Mouse (Mus musculus): ENCODE results near the gene Coa4. TPM values are rescaled to one million over a fixed set of nuclear protein-coding genes. Genes with fewer than 3 reads are reported as not detected.

Gene Coa4
- polyA plus RNA-seq, 1 experiment from 2014 or later: 17.2 TPM

DNA sequence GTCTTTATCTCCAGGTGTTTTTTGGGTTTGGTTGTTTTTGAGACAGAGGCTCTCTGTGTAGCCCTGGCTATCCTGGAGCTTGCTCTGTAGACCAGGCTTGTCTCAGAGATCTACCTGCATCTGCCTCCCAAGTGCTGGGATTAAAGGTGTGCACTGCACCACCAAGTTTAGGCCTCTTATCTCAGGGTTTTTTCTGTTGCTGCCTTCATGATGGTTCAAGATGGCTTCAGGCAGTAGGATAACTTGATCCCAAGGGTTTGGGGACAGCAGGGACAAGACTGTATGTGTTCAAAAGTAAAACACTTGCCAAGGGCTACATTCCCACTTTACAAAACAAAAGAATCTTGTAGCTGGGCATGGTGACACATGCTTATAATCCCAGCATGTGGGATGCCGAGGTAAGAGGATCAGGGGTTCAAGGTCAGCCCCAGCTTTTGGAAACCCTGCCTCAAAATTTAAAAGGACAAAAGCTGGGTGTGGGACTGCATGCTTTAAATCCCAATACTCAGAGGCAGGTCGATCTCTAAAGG lies 35.0 kb upstream of the Coa4 start:
- no peaks in the 10 kb centered on the region for H3K27me3 ChIP-seq (ENCODE audit: control insufficient read depth, insufficient read depth, low read depth, low read length)
- H3K27ac ChIP-seq (ENCODE audit: low read length): no peak overlapping the region
- no peak for ATAC-seq
- H3K36me3 ChIP-seq (ENCODE audit: control insufficient read depth, insufficient read depth, low read length): no peaks in the 10 kb centered on the region
- no peaks in the 10 kb centered on the region for H3K4me1 ChIP-seq (ENCODE audit: control insufficient read depth, insufficient read depth, low read length)
- H3K9ac ChIP-seq (ENCODE audit: low read depth, low read length): no peak overlapping the region
- H3K4me2 ChIP-seq (ENCODE audit: low read length): no peak overlapping the region
- WGBS: 46% methylated on average over 2 of the region's 2 CpGs
- H3K9me3 ChIP-seq (replicated peaks; ENCODE audit: control insufficient read depth, low read length, poor library complexity, severe bottlenecking): no peaks in the 10 kb centered on the region
- H3K4me3 ChIP-seq (ENCODE audit: low read depth, low read length): no peak overlapping the region

DNA sequence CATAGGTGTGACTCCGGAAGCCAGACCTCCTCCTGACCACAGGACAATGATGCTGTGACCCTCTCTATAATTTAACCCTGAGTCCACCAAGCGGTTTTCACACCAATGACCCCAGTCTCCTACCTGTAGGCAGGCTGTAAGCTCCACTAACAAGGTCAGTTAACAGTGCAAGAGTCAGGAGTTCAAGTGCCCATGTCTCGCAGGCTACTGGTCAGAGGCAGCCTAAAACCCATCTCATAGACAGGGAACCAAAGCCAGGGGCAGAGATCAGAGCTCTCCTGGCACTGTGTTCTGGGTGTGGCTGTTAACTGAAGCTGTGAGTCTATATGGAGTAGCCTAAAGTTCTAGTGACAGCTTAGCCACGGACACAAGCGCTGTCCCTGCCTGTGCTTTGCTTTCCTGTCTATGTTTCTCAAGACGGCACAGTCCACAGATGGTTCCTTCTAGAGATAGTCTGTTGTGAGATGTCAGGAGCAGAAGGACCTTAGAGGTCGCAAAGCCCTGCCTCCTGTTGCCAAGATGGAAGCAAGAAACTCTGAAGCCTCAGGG lies 34.4 kb upstream of the Coa4 start:
- Histone ChIP-seq H3K27ac (ENCODE audit: low read length) (no peak overlapping the region), H3K36me3 (ENCODE audit: control insufficient read depth, insufficient read depth, low read length) (no peaks in the 10 kb centered on the region), H3K27me3 (ENCODE audit: control insufficient read depth, insufficient read depth, low read depth, low read length) (no peaks in the 10 kb centered on the region), H3K9me3 (replicated peaks; ENCODE audit: control insufficient read depth, low read length, poor library complexity, severe bottlenecking) (no peaks in the 10 kb centered on the region), H3K4me1 (ENCODE audit: control insufficient read depth, insufficient read depth, low read length) (no peaks in the 10 kb centered on the region), H3K4me2 (ENCODE audit: low read length) (no peak overlapping the region), H3K9ac (ENCODE audit: low read depth, low read length) (no peak overlapping the region), H3K4me3 (ENCODE audit: low read depth, low read length) (no peak overlapping the region)
- 85% methylated on average over 7 of the region's 7 CpGs for WGBS
- ATAC-seq: no peak

DNA sequence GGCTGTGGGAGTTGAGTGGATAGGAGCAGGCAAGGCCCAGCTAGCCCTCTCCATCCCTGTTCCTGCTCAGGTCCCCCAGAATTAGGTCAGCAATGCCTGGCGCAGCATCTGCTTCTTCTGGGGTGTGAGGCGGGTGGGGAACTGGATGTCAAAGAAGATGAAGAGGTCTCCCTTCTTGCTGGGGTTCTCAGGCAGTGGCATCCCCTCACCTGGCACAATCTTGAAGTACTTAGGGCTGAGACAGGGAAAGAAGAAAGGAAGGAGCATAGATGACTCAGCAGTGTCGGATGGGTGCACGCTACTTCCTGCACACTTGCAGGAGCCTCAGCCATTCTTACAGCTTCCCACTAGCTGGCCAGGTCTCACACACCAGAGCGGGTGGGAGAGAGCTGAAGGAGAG lies 33.8 kb upstream of the Coa4 start:
- no peaks in the 10 kb centered on the region for H3K36me3 ChIP-seq (ENCODE audit: control insufficient read depth, insufficient read depth, low read length)
- no peak overlapping the region for H3K9ac ChIP-seq (ENCODE audit: low read depth, low read length)
- no peak for ATAC-seq
- 96% methylated on average over 5 of the region's 5 CpGs for WGBS
- H3K4me3 ChIP-seq (ENCODE audit: low read depth, low read length): no peak overlapping the region
- no peaks in the 10 kb centered on the region for H3K27me3 ChIP-seq (ENCODE audit: control insufficient read depth, insufficient read depth, low read depth, low read length)
- no peak overlapping the region for H3K27ac ChIP-seq (ENCODE audit: low read length)
- no peaks in the 10 kb centered on the region for H3K4me1 ChIP-seq (ENCODE audit: control insufficient read depth, insufficient read depth, low read length)
- no peaks in the 10 kb centered on the region for H3K9me3 ChIP-seq (replicated peaks; ENCODE audit: control insufficient read depth, low read length, poor library complexity, severe bottlenecking)
- no peak overlapping the region for H3K4me2 ChIP-seq (ENCODE audit: low read length)

DNA sequence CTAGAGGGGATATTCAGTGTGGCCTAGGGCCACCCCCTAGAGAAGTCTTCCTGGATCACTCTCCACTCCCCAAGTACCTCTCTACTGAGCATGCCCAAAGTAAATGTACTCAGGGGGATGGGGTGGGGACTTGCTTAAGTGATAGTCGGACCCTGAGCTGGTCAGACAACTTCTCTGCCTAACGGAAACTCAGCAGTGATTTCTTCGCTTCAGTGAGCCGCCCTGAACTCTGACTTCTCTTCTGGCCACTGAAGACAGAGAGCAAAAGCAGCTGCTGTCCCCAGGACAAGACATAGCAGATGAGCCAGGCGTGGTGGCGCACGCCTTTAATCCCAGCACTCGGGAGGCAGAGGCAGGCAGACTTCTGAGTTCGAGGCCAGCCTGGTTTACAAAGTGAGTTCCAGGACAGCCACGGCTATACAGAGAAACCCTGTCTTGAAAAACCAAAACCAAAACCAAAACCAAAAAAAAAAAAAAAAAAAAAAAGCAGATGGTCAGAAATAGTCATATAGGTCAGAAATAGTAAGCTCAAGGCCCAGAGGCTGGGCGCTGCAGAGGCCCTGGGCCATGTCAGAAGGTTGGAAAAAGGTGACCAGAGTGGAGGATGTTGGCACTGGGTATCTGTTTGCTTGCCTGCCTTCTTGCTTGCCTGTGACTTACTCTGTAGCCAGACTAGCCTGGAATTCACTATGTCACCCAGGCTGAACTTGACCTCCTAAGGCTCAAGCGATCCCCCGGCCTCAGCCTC lies 32.0 kb upstream of the Coa4 start:
- WGBS: 86% methylated on average over 13 of the region's 13 CpGs
- no peaks in the 10 kb centered on the region for H3K4me1 ChIP-seq (ENCODE audit: control insufficient read depth, insufficient read depth, low read length)
- no peak overlapping the region for H3K27ac ChIP-seq (ENCODE audit: low read length)
- no peak overlapping the region for H3K4me3 ChIP-seq (ENCODE audit: low read depth, low read length)
- no peak overlapping the region for H3K9ac ChIP-seq (ENCODE audit: low read depth, low read length)
- H3K27me3 ChIP-seq (ENCODE audit: control insufficient read depth, insufficient read depth, low read depth, low read length): no peaks in the 10 kb centered on the region
- no peaks in the 10 kb centered on the region for H3K9me3 ChIP-seq (replicated peaks; ENCODE audit: control insufficient read depth, low read length, poor library complexity, severe bottlenecking)
- no peak overlapping the region for H3K4me2 ChIP-seq (ENCODE audit: low read length)
- H3K36me3 ChIP-seq (ENCODE audit: control insufficient read depth, insufficient read depth, low read length): no peaks in the 10 kb centered on the region
- no peak for ATAC-seq

DNA sequence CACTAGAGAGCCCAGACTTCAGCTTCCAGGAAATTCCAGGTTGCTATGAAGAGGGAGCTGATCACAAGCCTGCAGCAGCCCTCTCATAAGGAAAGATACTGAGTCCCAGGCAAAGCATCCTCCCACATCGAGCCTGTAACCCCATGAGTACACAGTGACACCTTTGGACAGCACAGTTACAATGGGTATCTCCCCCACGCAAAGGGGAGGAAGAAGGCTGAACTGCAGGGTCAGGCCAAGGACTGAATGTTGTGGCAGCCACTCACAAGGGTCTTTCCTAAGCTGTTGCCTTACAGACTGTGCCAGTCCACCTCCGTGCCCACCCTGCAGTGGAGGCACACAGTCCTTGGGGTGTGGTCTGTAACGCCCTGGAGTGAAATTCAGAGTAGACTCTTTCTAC lies 30.4 kb upstream of the Coa4 start:
- Histone ChIP-seq H3K9ac (ENCODE audit: low read depth, low read length) (no peak overlapping the region), H3K27me3 (ENCODE audit: control insufficient read depth, insufficient read depth, low read depth, low read length) (no peaks in the 10 kb centered on the region), H3K4me2 (ENCODE audit: low read length) (no peak overlapping the region), H3K27ac (ENCODE audit: low read length) (no peak overlapping the region), H3K4me1 (ENCODE audit: control insufficient read depth, insufficient read depth, low read length) (no peaks in the 10 kb centered on the region), H3K4me3 (ENCODE audit: low read depth, low read length) (no peak overlapping the region), H3K9me3 (replicated peaks; ENCODE audit: control insufficient read depth, low read length, poor library complexity, severe bottlenecking) (no peaks in the 10 kb centered on the region), H3K36me3 (ENCODE audit: control insufficient read depth, insufficient read depth, low read length) (no peaks in the 10 kb centered on the region)
- ATAC-seq: no peak
- 78% methylated on average over 4 of the region's 4 CpGs for WGBS

DNA sequence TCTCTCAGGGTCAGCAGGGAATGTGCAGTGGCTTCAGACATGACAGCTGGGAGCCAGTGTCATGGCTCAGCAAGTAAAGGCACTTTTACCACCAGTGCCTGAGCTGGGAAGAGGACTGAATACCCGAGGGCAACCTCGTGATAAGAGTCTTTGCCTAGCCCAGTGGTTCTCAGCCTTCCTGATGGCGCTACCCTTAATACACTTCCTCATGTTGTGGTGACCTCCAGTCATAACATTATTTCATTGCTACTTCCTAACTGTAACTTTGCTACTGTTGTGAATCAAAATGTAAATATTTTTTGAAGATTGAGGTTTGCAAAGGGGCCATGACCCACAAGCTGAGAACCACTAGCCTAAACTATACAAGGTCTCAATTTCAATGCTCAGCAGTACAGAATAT lies 28.2 kb upstream of the Coa4 start:
- no peaks in the 10 kb centered on the region for H3K27me3 ChIP-seq (ENCODE audit: control insufficient read depth, insufficient read depth, low read depth, low read length)
- WGBS: 87% methylated on average over 3 of the region's 3 CpGs
- H3K36me3 ChIP-seq (ENCODE audit: control insufficient read depth, insufficient read depth, low read length): no peaks in the 10 kb centered on the region
- H3K4me1 ChIP-seq (ENCODE audit: control insufficient read depth, insufficient read depth, low read length): no peaks in the 10 kb centered on the region
- H3K27ac ChIP-seq (ENCODE audit: low read length): no peak overlapping the region
- ATAC-seq: no peak
- no peak overlapping the region for H3K4me2 ChIP-seq (ENCODE audit: low read length)
- H3K9me3 ChIP-seq (replicated peaks; ENCODE audit: control insufficient read depth, low read length, poor library complexity, severe bottlenecking): no peaks in the 10 kb centered on the region
- H3K4me3 ChIP-seq (ENCODE audit: low read depth, low read length): no peak overlapping the region
- H3K9ac ChIP-seq (ENCODE audit: low read depth, low read length): no peak overlapping the region

DNA sequence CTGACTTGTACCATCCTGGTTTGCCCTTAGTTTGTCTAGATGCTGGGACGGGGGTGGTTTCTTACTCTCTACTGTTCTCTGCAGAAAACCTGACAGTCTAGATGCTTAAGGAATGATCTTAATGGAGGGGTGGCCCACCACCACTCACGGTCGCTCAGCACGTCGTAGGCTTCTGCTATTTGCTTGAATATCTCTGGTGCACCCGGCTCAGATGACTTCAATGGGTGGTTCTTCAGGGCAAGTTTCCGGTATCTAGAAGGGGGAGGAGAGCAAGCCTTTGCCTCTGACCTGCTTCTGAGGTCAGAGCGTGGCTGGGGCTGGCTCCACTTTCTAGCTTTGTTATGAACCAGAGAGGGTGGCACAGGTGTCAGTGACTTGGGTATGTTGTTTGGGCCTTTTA lies 25.3 kb upstream of the Coa4 start:
- no peaks in the 10 kb centered on the region for H3K4me1 ChIP-seq (ENCODE audit: control insufficient read depth, insufficient read depth, low read length)
- ATAC-seq: no peak
- no peak overlapping the region for H3K4me2 ChIP-seq (ENCODE audit: low read length)
- no peak overlapping the region for H3K4me3 ChIP-seq (ENCODE audit: low read depth, low read length)
- H3K9ac ChIP-seq (ENCODE audit: low read depth, low read length): no peak overlapping the region
- no peaks in the 10 kb centered on the region for H3K27me3 ChIP-seq (ENCODE audit: control insufficient read depth, insufficient read depth, low read depth, low read length)
- 86% methylated on average over 8 of the region's 8 CpGs for WGBS
- no peaks in the 10 kb centered on the region for H3K9me3 ChIP-seq (replicated peaks; ENCODE audit: control insufficient read depth, low read length, poor library complexity, severe bottlenecking)
- H3K36me3 ChIP-seq (ENCODE audit: control insufficient read depth, insufficient read depth, low read length): no peaks in the 10 kb centered on the region
- no peak overlapping the region for H3K27ac ChIP-seq (ENCODE audit: low read length)

DNA sequence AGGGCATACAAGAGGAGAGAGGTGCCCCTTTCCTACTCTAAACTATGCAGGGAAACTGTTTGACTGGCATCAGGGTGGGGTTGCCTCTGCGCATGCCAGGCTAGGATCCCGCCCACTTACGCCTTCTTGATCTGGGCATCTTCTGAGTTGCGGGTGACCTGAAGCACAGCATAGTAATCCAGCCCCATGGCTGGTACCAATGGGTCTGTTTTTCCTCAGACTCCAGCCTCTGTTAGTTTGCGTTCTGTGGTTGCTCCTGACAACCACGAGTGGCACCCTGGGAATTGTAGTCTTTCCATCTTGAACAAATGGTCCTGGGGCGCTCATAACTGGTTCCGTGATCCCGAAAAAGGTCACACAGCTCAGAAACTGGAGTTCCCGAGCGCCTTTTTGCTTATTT lies 22.3 kb upstream of the Coa4 start, which contains the start of gene Dnajb13:
Gene Dnajb13, minus strand, starts transcription at position 388 of the 400 bp plus-strand sequence.
- Histone ChIP-seq H3K9ac (ENCODE audit: low read depth, low read length) (no peak within 1 kb of the TSS), H3K4me2 (ENCODE audit: low read length) (peak within 1 kb of the TSS; percentile 1), H3K36me3 (ENCODE audit: control insufficient read depth, insufficient read depth, low read length) (no peaks in the 10 kb centered on the region), H3K4me1 (ENCODE audit: control insufficient read depth, insufficient read depth, low read length) (no peaks in the 10 kb centered on the region), H3K27ac (ENCODE audit: low read length) (no peak within 1 kb of the TSS), H3K9me3 (replicated peaks; ENCODE audit: control insufficient read depth, low read length, poor library complexity, severe bottlenecking) (no peaks in the 10 kb centered on the region), H3K27me3 (ENCODE audit: control insufficient read depth, insufficient read depth, low read depth, low read length) (no peaks in the 10 kb centered on the region), H3K4me3 (ENCODE audit: low read depth, low read length) (no peak within 1 kb of the TSS)
- 48% methylated on average over 11 of the region's 11 CpGs for WGBS
- ATAC-seq: peak; percentile 71

DNA sequence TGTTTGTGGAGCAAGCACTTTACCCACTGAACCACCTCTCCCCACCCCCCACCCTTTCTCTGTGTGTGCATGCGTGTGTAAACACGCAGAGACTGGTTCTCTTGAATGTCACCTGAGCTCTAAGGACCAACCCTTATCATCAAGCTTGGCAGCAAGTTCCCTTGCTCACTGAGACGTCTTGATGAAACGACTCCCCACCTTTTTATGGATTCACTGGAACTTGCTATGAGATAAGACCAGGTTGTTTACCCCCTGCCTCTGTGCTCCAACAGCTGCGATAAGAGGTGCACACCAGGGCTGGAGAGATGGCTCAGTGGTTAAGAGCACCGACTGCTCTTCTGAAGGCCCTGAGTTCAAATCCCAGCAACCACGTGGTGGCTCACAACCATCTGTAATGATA lies 16.7 kb upstream of the Coa4 start:
- no peaks in the 10 kb centered on the region for H3K36me3 ChIP-seq (ENCODE audit: control insufficient read depth, insufficient read depth, low read length)
- no peak overlapping the region for H3K4me2 ChIP-seq (ENCODE audit: low read length)
- no peaks in the 10 kb centered on the region for H3K4me1 ChIP-seq (ENCODE audit: control insufficient read depth, insufficient read depth, low read length)
- no peak for ATAC-seq
- no peak overlapping the region for H3K9ac ChIP-seq (ENCODE audit: low read depth, low read length)
- H3K4me3 ChIP-seq (ENCODE audit: low read depth, low read length): no peak overlapping the region
- no peaks in the 10 kb centered on the region for H3K9me3 ChIP-seq (replicated peaks; ENCODE audit: control insufficient read depth, low read length, poor library complexity, severe bottlenecking)
- H3K27ac ChIP-seq (ENCODE audit: low read length): no peak overlapping the region
- 70% methylated on average over 7 of the region's 7 CpGs for WGBS
- no peaks in the 10 kb centered on the region for H3K27me3 ChIP-seq (ENCODE audit: control insufficient read depth, insufficient read depth, low read depth, low read length)

Data from midbrain, embryonic 16.5 days (tissue).